Mouse (Mus musculus) frontal cortex, postnatal 25 days (tissue): ENCODE data around the gene Slamf7.
"Not testable (repeated sequence)": the region's sequence is repeated elsewhere in the genome, so short reads cannot be mapped to it uniquely, and the experiment has no call there.

Source experiments
- DNase-seq, 2 experiments: peaks; one replicate each; pipeline ENCODE4 v3.0.0; 2022; ENCODE audit warnings: low spot score in 2 of 2

The Slamf7 gene

DNA sequence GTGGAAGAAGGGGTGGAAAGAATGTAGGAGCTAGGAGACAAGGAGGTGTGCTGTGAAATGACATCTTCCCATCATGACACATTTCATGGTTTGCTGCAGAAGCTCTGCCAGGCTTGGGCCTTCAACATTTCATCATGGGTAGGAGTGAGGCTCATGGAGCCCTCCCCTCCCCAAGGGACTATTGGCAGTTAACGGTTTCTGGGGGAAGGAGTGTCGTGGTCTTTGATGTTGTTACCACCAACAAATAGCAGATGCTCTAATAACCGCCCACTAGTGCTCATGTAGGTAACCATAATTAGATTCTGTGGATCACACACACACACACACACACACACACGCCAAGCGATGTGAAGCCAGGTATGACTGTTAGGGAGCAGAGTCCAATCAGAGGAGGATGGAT, at the start of gene Slamf7:
Gene Slamf7, minus strand, starts transcription at position 302 of the 400 bp plus-strand sequence.
- no peak for DNase-seq

DNA sequence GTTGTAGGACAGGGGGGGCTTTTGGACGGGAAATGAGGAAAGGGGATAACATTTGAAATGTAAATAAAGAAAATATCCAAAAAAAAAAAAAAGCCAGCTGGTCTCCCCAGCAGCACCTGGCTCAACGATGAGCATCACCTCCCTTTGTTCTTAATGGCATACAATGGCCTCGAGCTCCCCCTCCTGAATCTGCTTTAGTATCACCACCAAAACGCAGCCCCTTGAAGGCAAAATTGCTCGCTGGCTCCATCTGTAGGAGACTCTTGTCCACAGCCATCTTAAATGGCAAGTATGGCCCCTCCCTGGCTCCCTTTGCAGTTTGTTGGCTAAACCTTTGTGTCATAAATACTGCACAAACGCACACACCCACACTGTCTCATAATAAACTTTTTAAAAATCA, 46.1 kb upstream of the Slamf7 start:
- peak in 1 of 2 experiments; percentile 10 for DNase-seq

DNA sequence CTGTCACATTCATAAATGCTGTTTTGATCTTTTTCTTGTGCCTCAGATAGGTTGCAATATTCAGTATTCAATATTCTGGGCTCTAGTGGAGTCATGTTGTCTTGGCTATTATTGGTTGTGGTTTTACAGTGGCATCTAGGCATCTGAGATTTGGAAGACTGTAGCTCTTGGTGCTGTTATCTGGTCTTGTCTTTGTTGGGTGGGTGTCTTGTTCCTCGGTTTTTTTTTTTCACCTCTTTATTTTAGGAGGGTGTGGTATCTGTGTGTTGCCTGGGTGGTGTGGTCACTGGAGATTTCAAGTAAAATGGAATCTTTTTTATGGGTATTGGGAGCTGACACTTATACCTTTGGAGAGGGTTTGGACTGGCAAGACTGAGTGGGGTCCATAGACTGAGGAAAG, 41.1 kb upstream of the Slamf7 start:
- no peak for DNase-seq

DNA sequence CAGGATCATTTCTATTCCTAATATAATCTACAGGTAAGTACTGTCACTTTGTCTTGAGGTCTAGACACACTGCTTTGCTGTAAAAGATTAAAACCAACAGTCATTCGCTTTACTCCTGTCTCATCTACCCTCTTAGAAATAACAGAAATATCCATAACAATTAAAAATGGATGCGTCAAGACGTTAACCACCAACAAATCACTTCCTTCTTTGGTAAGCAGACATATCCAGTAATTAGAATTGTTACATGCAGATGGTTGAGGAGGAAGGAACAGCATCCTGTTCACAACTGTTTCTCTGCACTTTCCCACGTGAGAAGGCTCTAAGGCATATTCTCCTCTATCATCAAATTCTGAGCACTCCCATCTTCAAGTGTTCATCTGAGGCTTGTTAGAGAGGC, 34.5 kb upstream of the Slamf7 start:
- DNase-seq: no peak

DNA sequence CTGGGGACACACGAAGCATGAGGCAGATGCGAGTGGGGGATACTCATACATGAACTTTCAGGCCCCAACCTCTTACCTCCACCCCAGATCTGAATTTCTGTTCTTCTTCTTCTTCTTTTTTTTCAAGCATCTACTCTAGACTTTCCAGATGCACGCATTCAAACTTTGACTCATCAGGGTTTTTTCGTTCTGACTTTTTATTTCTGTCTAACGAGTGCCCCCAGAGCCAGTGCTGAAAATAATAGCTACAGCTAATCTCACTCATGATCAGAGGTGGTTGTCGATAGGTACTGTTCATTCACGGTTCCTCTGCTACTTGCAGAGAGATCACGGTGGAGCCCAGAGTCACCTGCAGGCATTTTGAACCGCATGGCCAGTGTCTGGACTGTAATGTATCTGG, 32.1 kb upstream of the Slamf7 start:
- DNase-seq: no peak

DNA sequence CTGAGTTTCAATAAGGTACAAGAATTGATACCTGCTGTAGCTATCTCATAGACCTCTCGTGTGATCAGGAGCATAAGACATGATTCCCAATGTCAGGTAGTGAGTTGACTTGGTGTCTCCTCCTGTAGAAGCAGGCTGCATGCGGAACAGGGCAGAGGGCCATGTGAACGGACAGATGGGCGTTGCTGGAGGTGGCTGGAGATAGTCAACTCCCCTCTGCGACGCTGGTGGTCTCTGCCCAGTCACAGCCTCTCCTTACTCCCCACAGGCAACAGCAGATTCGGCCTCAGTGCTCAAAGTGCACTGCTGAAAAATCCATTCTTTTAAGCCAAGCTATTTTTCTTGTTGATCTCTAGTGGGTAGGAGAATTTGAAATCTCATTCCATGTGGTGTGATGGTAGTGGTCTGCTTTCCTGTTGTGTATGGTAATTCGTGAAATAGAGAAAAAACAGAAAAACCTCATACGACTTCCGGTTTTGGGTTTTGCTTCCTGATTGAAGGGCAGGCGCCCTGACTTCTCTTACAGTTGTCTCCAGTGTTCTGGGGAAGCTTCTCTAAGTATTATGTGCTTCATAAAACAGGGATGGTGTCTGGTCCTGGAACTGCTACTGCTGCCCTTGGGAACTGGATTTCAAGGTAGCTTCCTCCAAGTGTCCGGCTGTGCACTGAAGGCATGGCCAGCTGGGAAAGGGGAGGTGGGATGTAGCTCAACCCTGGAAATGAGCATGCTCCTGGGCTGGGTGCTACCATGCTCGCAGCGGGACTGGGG, 28.9 kb upstream of the Slamf7 start, which contains the start of gene Cd48:
Gene Cd48, plus strand, starts transcription at position 479 of the 769 bp plus-strand sequence.
- no peak for DNase-seq

DNA sequence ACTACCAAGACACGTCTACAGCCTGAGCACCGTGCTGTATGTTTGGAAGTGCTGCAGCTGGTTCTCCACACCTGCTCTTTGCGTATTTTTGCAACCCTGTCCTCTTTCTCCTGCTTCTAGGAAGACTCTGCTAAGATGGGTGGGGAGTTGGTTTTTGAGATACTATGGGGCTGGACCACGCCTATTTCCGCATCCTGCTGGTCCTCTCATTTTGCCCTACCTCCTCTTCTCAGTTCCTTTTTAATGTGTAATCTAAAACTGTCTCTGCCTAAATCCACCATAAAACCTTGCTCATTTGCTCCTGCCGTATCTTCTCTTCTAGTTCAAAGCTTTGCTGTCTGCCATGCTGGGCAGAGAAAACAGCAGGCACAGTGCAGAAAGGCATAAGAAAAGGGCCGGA, 28.2 kb upstream of the Slamf7 start:
- no peak for DNase-seq

DNA sequence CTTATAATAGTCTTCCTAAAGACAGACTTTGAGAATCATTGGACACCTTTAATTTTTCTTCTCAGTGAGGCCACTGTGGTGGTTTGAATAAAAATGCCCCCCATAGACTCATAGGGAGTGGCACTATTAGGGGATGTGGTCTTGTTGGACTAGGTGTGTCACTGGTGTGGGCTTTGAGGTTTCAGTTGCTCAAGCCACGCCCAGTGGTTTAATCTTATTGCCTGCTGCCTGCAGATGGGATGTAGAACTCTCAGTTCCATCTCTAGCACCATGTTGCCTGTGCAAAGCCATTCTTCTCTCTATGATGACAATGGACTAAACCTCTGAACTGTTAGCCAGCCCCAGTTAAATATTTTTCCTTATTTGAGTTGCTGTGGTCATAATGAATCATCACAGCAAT, 24.9 kb upstream of the Slamf7 start:
- DNase-seq: no peak

DNA sequence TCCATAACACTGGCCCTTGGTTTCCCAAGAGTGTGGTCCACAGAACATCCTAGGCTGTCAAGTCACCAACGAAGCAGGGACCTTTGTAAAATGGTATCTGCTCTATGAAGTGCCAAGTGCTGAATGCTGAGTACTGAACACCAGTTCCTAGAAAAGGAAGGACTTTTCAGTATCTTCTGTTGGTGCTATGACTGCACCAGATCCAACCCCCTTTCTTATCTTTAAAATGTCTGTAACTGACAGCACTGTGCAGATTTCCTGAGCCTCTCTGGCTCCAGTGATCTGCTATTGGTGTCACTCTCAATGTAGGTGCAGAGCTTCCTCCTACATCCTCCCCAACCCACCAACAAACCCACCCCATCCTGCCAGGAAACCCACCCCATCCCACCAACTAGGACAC, 21.6 kb upstream of the Slamf7 start:
- DNase-seq: no peak

DNA sequence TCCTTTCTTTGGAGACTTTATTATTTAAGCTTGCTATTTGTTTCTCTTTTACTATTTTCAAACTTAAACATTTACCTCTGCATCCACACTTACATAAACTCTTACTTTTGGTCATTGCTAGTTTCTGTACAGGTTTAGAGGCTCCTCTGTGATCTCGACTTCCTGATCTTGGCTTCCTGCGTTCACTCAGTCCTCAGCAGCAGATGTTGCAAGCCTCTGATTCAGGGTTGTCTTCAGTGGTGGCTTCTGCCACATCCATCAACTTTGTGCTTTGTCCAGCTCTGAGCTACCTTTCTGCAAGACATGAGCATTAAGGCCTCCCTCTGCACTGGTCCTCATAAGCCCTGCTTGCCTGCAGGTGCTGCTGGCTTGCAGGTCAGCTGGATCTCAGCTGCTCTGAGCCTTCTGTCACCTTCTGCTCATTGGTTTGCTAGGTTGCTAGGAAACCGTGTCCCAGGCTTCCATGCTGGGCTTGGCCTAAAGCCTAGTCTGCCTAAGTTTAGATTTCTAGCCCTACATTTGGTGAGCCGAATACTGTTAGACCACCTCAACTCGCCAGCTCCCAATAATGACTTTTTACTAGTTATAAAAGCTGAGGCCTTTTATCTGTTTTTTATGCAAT, 20.1 kb upstream of the Slamf7 start:
- no peak for DNase-seq

DNA sequence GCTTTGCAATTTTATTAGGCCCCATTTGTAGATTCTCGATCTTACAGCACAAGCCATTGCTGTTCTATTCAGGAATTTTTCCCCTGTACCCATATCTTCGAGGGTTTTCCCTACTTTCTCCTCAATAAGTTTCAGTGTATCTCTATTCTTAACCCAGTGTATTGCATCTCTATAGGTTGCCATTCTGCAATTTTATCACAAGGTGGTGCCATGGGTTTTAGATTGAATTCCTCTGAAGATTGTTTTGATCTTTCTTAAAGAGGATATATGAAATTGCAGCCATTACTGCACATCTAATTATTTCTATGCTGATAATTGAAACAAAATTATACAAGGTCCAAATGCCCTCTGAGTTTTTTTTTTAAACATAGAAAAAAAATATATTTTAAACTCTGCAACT, 19.6 kb upstream of the Slamf7 start:
- DNase-seq: not testable (repeated sequence)

DNA sequence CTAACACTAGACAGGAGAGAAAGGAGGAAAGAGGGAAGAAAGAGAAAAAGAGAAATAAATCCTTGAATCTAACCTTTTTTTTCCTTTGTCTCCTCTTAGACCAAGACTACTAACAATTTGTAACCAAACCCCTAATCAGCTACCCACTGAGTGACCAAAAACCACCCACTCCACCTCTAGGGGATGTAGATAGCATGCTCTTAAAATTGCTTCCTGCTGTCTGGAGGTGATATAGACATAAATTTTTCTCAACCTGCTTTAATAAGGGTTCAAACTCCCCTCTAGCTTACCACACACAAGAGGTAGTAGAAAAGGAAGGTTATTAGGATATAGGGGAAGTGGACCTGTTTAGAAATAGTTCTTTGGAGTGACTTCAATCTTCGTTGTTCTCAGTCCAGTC, 14.3 kb upstream of the Slamf7 start:
- DNase-seq: no peak

DNA sequence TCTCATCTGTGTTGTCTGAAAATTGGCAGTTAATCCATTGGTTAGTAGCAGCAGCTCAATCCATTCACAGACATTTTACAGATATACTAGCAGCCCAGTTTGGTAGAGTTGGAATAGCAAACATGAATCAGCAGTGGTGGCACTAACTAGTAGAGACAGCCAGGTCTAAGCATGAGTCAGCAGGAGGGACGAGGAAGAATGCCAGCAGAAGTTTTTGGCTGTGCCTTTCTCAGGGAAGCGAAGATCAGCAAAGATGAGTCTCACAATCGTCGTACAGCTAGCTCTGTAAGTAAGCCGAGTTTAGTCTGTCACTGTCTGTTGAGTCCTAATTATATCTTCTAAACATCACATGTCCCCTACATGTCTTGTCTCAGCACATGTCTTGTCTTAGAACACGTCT, 13.5 kb upstream of the Slamf7 start:
- no peak for DNase-seq

DNA sequence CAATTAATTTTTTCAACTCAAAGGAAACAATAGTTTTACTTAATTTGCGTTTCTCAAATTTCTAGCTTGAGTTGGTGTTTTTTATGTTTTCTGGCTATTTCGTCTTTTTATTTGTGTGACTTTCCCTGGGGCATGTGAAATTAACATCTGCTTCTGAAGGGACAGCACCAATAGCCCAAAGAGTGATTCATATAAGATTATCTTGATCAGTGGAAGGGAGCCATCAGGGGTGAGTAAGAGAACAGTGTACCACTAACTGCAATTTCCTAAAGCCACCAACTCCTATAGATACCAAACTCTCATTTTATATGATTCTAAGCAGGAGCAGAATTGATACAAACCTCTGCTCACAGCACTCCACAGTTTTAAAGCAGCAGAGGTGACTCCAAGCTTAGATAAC, 10.9 kb upstream of the Slamf7 start:
- no peak for DNase-seq

DNA sequence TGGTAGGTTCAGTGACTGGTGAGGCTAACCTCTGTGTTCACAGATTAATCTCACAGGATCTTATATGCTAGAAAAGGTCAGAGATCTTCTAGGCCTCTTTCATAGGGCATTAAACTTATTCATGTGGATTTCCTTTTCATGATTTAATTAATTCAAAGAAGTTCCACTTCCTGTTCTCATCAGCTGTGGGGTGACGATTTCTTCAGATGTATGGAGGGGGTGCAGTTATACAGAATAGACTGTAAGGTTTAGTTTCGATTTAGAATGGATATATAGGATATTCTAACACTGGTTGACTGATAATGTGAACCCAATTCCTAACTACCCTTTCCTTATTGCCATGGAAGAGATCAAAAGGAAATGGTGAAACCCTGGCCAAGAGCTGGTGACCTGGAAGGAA, 8.6 kb upstream of the Slamf7 start:
- no peak for DNase-seq

DNA sequence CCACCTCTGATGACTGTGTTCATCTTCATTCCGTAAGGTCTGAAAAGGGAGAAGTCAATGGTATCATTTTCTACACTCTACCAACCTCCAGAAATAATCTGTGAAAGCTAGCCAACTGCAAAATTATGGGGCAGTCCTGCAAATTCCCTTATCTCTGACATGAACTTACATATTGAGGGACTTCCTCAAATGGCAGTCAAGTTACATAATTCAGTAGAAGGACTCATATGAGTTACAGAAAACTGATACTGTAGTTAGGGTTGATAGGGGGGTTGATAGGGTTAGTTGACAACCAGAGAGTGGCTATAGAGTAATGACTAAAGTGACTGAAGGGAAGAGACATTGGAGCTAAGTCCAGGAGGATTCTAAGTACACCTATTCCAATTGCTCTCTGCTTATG, 7.6 kb upstream of the Slamf7 start:
- DNase-seq: no peak

DNA sequence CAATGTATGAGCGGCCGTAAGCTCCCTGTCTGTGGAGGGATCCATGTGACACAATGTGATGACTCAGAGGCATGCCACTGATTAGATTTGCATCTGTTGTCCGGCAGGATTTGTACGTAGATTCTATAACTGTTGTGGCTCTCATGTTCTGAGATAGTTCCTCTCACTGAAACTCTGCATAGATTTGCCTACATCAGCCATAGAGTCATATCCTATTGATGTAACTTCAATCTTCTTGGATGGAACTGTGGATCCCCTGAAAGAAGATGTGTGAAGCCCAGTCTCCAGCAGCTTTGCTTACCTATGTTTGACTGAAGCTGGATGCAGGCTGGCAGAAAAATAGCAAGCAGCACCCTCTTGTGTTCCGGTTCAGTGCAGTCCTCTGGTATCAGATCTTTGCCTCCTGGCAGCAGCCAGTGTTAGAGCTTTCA, 5.7 kb upstream of the Slamf7 start:
- peak in 1 of 2 experiments; percentile 21 for DNase-seq

DNA sequence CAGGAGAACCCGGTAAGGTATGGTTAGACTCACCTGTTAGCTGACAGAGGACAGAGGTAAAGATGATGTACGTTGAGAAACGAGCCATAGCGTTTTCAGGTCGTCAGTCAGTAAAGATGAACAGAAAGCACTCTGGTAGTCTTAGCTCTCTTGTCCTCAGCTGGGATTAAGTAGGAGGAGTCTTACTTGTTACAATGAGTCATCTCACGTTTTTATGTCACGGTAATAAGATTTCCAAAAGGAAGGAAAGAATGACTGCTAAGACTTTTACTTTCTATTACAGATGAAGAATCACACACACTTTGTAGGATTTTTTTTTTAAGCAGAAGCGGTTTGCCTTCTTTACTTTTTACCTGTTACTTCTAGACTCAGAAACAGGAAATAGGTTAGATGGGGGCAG, 4.0 kb downstream of the Slamf7 start:
- no peak for DNase-seq

DNA sequence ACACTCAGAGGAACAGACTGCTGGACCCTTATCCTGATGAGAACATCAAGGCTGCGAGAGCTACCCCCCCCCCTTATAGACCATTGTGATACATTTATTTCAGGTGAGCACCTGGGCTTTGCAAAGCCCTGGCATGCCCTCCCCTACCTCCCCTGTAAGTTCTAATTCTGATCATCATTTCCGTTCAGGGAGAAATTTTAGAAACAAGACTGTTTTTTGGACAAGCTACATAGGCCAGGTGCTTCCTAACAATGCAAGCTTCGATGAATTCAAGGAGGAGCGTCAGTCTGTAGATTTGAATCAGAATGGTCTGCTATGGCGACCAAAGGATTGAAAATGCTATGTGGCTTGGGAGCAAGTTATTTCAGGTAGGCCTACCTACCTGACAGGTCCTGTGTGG, 5.1 kb downstream of the Slamf7 start:
- DNase-seq: no peak

DNA sequence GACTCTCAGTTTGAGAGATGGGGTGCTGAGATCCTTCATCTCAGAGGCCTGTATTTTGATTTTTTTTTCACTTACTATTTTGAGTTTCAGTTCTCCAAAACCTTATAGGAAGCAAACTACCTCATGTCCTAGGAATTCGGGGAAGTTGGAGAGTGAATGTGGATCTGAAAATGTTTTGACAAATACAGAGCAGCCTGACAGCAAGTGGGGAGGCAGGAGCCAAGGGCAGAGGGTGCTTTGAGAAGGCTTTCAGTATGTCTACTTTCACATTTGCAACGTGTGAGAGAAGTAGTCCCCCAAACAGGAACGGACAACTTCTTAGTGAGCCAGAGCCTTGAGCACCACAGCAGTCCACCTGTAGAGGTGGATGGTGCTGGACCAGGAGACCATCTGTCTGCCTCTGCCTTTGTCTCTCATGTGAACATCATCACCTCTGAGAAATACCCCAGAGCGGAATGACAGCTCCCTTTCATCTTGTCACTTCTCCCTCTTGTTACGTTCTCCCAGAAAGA, 6.3 kb downstream of the Slamf7 start:
- DNase-seq: no peak

DNA sequence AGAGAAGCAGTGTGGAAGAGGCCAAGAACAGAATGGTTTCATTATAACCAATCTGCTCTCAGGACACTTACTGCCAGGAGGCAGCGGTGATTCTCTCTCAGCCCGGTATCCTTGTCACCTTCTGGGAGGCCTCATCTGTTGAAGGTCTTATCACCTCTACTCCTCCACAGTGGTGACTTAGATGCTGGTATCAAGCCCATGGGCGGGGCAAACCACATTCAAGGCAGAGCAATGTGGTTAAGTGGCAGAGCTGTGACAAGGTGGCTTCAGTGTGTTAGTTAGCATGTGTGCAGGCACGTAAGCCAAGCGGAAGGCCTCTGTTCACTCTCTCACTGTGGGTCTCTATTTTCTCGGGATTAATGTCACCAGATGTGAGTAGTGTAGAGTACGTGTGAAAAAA, 9.2 kb downstream of the Slamf7 start:
- DNase-seq: no peak

DNA sequence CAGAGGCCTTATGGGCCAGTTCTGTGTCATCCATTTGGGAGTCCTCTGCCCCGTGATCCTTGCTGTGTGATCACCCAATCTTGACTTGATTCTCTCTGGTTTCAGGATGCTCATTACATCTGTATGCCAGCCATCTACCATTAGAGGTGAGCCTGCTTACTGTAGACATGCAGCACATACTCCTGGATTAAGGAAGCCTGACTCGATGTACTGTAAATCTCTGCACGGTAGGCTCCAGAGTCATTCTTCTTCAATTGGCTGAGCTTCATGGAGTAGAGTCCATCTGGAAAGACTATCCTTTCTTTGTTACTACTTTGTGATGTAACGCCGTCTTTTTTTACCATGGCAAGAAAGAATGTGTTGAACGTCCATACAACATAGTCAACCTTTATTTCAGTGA, 12.0 kb downstream of the Slamf7 start:
- DNase-seq: no peak

DNA sequence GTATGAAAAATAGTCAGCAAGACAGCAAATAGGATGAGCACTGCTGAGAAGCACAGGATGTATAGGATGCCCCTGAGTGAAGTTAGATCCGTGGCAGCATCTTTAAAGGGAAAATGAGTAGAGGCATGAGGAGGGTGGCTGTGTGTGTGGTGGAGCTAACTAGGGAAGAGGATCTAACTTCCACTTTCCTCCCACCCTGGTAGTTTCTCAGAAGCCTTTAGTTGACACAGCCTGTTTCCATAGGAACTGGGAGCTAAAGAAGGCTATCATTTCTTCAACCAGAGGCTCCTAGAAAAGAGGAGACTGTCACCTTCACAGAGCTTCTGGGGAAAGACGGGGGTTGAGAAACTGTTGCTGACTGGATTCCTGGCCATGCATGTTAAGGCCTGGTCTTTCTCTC, 14.1 kb downstream of the Slamf7 start:
- DNase-seq: no peak
